ENCODE assay signal across 8 mouse cellular contexts in the genomic region with DNA sequence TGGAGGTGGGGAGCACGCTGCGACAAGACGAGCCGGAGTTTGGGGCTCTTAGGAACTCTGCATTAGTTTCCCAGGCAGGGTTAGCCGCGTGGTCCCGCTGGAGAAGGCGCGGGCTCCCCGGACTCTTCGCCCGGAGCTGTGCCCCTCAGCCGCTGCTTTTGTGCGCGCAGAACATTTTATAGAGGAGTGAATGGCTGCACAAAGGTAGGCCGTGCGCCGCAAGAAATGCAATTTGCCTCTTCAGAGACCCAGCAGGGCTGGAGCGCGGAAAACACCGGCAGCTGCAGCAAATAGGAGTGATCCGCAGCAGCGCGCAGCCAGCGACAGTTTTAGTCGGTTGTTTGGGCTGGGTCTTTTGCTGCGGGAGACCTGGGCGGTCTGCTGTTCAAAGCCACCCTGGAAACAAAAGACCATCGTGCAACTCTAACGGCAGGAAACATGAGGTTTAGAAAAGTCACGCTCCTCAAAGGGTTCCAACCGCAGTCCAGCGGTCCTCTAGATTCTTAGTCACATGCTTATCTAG. TPM values are rescaled to one million over a fixed set of nuclear protein-coding genes. Genes with fewer than 3 reads are reported as not detected.
DNase-seq lines count a peak whose midpoint lies in the region; ATAC-seq and TF ChIP-seq lines count a peak whose summit lies in the region.

A gene (minus strand): TSS at position 325 of the 523 bp plus-strand sequence.

- no peak for TF ChIP-seq POLR2A in bone marrow macrophage, adult 2 months (IDR thresholded peaks at IDR 0.05; ENCODE audit: borderline replicate concordance, low read depth, low read length)

- H3K4me2 ChIP-seq in heart, embryonic 11.5 days: peak within 1 kb of the TSS; percentile 76
- H3K4me2 ChIP-seq in midbrain, embryonic 15.5 days: peak within 1 kb of the TSS; percentile 95

- H3K4me3 ChIP-seq in bone marrow macrophage, adult 2 months (ENCODE audit: insufficient read depth, low read length): peak within 1 kb of the TSS; percentile 56
- H3K4me3 ChIP-seq in heart, embryonic 11.5 days (ENCODE audit: low read depth, low read length): peak within 1 kb of the TSS; percentile 51
- H3K4me3 ChIP-seq in midbrain, embryonic 15.5 days: peak within 1 kb of the TSS; percentile 54

- no peaks in the 10 kb centered on the region for H3K4me1 ChIP-seq in bone marrow macrophage, adult 2 months (ENCODE audit: control insufficient read depth, insufficient read depth, low read length)
- 0 out of 2 replicates have a peak, but pooled peaks cover 2% of the 10 kb centered on the region for H3K4me1 ChIP-seq in heart, embryonic 11.5 days (ENCODE audit: control insufficient read depth, insufficient read depth, low read length)
- peaks cover 19% of the 10 kb centered on the region for H3K4me1 ChIP-seq in midbrain, embryonic 15.5 days

- H3K27me3 ChIP-seq in heart, embryonic 11.5 days (ENCODE audit: control insufficient read depth, insufficient read depth, low read length): peaks cover 31% of the 10 kb centered on the region
- H3K27me3 ChIP-seq in midbrain, embryonic 15.5 days (replicated peaks): no peaks in the 10 kb centered on the region

- 1% methylated on average over 33 of the region's 33 CpGs for WGBS in heart, embryonic 11.5 days (ENCODE audit: insufficient replicate concordance)
- under 1% methylated on average over 33 of the region's 33 CpGs for WGBS in midbrain, embryonic 15.5 days

- no peak within 1 kb of the TSS for H3K27ac ChIP-seq in bone marrow macrophage, adult 2 months (ENCODE audit: insufficient read depth, low read depth, low read length)
- H3K27ac ChIP-seq in heart, embryonic 11.5 days (ENCODE audit: low read depth, low read length): no peak within 1 kb of the TSS
- peak within 1 kb of the TSS; percentile 66 for H3K27ac ChIP-seq in midbrain, embryonic 15.5 days

- ATAC-seq in heart, embryonic 11.5 days (replicated peaks; ENCODE audit: insufficient number of reproducible peaks, low FRiP score, low TSS enrichment): no peak
- peak; percentile 75 for ATAC-seq in midbrain, embryonic 15.5 days (replicated peaks)

- TF ChIP-seq CTCF in bone marrow macrophage, adult 2 months (IDR thresholded peaks at IDR 0.05; ENCODE audit: low read depth, low read length): no peak

- peak; percentile 37 to 46 for DNase-seq in cerebellum, postnatal 25 days
- DNase-seq in cerebellum, adult 11-12 months: no peak
- peak; percentile 21 to 35 for DNase-seq in B cell, adult 2 months
- no peak for DNase-seq in left cerebral cortex, adult 8-10 months (ENCODE audit: low spot score in 2 of 2)
- no peak for DNase-seq in spleen, postnatal 36 days (ENCODE audit: low spot score in 2 of 2)

- H3K9me3 ChIP-seq in heart, embryonic 11.5 days (replicated peaks; ENCODE audit: control insufficient read depth, low read length): no peaks in the 10 kb centered on the region; the same call in 1 of the 2 replicates
- no peaks in the 10 kb centered on the region for H3K9me3 ChIP-seq in midbrain, embryonic 15.5 days

- H3K36me3 ChIP-seq in heart, embryonic 11.5 days (ENCODE audit: control insufficient read depth, insufficient read depth, low read length): no peaks in the 10 kb centered on the region
- no peaks in the 10 kb centered on the region for H3K36me3 ChIP-seq in midbrain, embryonic 15.5 days (replicated peaks)

- peak within 1 kb of the TSS; percentile 49; the same call in 1 of the 2 replicates for H3K9ac ChIP-seq in heart, embryonic 11.5 days (ENCODE audit: low read depth, low read length)
- H3K9ac ChIP-seq in midbrain, embryonic 15.5 days: peak within 1 kb of the TSS; percentile 50

RNA-seq across cellular contexts. Expression of the gene that starts here (rescaled TPM):
- polyA plus RNA-seq in bone marrow macrophage, adult 2 months (2012; ENCODE audit: insufficient read depth, insufficient read length, missing spikeins): 12.9 and 15.5 TPM in 2 replicates
- 12.1 and 17.7 TPM in 2 replicates for polyA plus RNA-seq in heart, embryonic 11.5 days (2014; fragmentation: Nextera tagmentation; extraction: Ambion mirVana)
- 10 to 100 TPM; 18.2 to 22.3 (median 20.9) TPM for total RNA-seq in left cerebral cortex, adult 8-10 months (2022)
- polyA plus RNA-seq in midbrain, embryonic 15.5 days (2015; fragmentation: Nextera tagmentation; extraction: Ambion mirVana): 22.2 and 22.4 TPM in 2 replicates

Comparison
In these comparisons a context has a peak if more than half of its experiments do, and no peak if none do; other contexts are left out.
1. DNase-seq: peak in cerebellum, postnatal 25 days (2 of 2) and B cell, adult 2 months (2 of 2); none in cerebellum, adult 11-12 months (single experiment), left cerebral cortex, adult 8-10 months (0 of 2) and spleen, postnatal 36 days (0 of 2).
2. Peak in every context shown above with its lines, with median percentiles within 50 percentile points of each other: H3K4me3 ChIP-seq.